Mouse (Mus musculus) olfactory bulb, adult 2 months (tissue): ENCODE measurements around the gene Nucks1.
"Not testable (repeated sequence)": the region's sequence is repeated elsewhere in the genome, so short reads cannot be mapped to it uniquely, and the experiment has no call there.

Experiments used
- CTCF ChIP-seq: fragments of 200-500 bp; IDR thresholded peaks from 2 replicates; pipeline ENCODE4 v1.5.1; 2012; ENCODE audit warnings: low read depth, mild to moderate bottlenecking, low read length, moderate library complexity; ENCODE audit not compliant: insufficient read depth
- POLR2A ChIP-seq: fragments of 200-500 bp; IDR thresholded peaks from 2 replicates; pipeline ENCODE4 v1.6.1; 2012; ENCODE audit warnings: mild to moderate bottlenecking, low read depth, low read length, moderate library complexity; ENCODE audit not compliant: insufficient read depth

DNA sequence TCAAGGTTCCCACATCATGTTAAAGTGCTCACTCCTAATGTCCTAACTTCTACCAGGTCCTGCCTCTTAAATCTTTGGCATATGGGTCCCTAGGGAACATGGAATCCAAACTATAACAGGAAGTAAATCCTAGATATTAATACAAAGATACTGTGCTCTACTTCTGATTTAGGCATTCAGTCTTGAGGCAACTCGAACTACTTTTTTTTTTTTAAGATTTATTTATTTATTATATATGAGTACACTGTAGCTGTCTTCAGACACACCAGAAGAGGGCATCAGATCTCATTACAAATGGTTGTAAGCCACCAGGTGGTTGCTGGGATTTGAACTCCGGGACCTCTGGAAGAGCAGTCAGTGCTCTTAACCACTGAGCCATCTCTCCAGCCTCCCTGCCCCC lies 1.1 kb upstream of the Nucks1 start:
- not testable (repeated sequence) for TF ChIP-seq CTCF, POLR2A
